In genomic region chr14:7978183-7978582, GRCm38 (mm10) we compare ENCODE assay signal across 26 mouse cellular contexts. TPM values are rescaled to one million over a fixed set of nuclear protein-coding genes. Genes with fewer than 3 reads are reported as not detected.
"Had no signal": no experiment of that assay in that cellular context is flagged by ENCODE, and none has a peak within 500 bp of the region (broad histone marks: within the 10 kb centered on the region; RNA-seq: fewer than 3 reads in every experiment).

No protein-coding gene starts in this region.

- ATAC-seq: intestine, postnatal 0 days had no signal

- H3K4me1 ChIP-seq: limb, embryonic 10.5 days; limb, embryonic 13.5 days; liver, embryonic 15.5 days; neural tube, embryonic 12.5 days; neural tube, embryonic 15.5 days; stomach, embryonic 15.5 days had no signal

- DNase-seq: kidney, adult 2 months; kidney, postnatal 25 days; layer of hippocampus, adult 9-11 months; liver; lung, adult 2 months; lung, postnatal 14 days; midbrain, embryonic 14.5 days; retina, postnatal 1 day; right cerebral cortex, postnatal 25 days; spleen, adult 18-20 months; thymus, postnatal 36 days had no signal

- H3K9ac ChIP-seq: limb, embryonic 13.5 days; liver, embryonic 15.5 days; neural tube, embryonic 12.5 days; neural tube, embryonic 15.5 days; stomach, embryonic 15.5 days had no signal

- H3K27ac ChIP-seq: kidney, postnatal 0 days; layer of hippocampus, adult 2 months; limb, embryonic 10.5 days; limb, embryonic 13.5 days; liver, embryonic 15.5 days; macrophage; neural tube, embryonic 12.5 days; neural tube, embryonic 15.5 days; stomach, embryonic 15.5 days had no signal

- H3K27me3 ChIP-seq: limb, embryonic 13.5 days; liver, embryonic 15.5 days; neural tube, embryonic 12.5 days; neural tube, embryonic 15.5 days; stomach, embryonic 15.5 days had no signal

- H3K4me3 ChIP-seq: layer of hippocampus, adult 2 months; limb, embryonic 10.5 days; limb, embryonic 13.5 days; liver, embryonic 15.5 days; neural tube, embryonic 12.5 days; neural tube, embryonic 15.5 days; stomach, embryonic 15.5 days had no signal

- H3K9me3 ChIP-seq: limb, embryonic 10.5 days; limb, embryonic 13.5 days; liver, embryonic 15.5 days; neural tube, embryonic 12.5 days; neural tube, embryonic 15.5 days; stomach, embryonic 15.5 days had no signal

- H3K36me3 ChIP-seq: limb, embryonic 10.5 days; limb, embryonic 13.5 days; liver, embryonic 15.5 days; neural tube, embryonic 12.5 days; neural tube, embryonic 15.5 days; stomach, embryonic 15.5 days had no signal

- H3K4me2 ChIP-seq: limb, embryonic 13.5 days; liver, embryonic 15.5 days; midbrain, embryonic 11.5 days; neural tube, embryonic 12.5 days; neural tube, embryonic 15.5 days; stomach, embryonic 15.5 days had no signal

RNA-seq across cellular contexts. Expression of gene Dnase1l3, which starts 16.2 kb away (rescaled TPM):
- polyA plus RNA-seq: limb, embryonic 10.5 days had no signal

RNA-seq across cellular contexts. Expression of gene Gm45521, which starts 21.1 kb away (rescaled TPM):
- polyA plus RNA-seq: intestine, postnatal 0 days; kidney, adult 2 months; kidney, embryonic 14.5 days; kidney, postnatal 0 days; large intestine, adult 2 months; limb, embryonic 10.5 days; limb, embryonic 13.5 days; liver, embryonic 15.5 days; lung, adult 2 months; lung, embryonic 16.5 days; macrophage; midbrain, embryonic 14.5 days; neural tube, embryonic 12.5 days; neural tube, embryonic 15.5 days; stomach, embryonic 15.5 days; thymus, postnatal 0 days had no signal
